In the genomic region with DNA sequence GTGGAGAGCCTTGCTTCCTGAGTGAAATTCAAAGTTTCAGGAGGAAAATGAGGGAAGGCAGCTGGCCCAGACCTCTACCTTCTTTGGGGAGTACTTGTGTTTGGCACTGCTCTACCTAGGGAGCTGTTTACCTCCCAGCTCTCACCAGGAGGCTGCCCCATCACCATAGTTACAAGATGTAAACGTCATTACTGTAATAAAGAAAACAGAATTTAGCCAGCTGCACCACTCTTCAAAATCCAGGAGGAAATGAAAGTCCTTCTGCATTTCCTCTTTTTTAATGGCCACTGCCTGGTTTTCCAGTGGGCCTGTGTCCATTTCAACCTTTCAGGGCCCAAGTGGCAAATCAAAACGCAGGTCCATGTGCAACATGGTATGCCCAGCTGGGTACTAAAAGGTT, we compare ENCODE assay signal across 21 mouse cellular contexts.
A peak's percentile ranks its signal among the peaks of the same experiment; 100 is the strongest.
DNase-seq lines count a peak whose midpoint lies in the region; ATAC-seq and TF ChIP-seq lines count a peak whose summit lies in the region.
"Had no signal": no experiment of that assay in that cellular context is flagged by ENCODE, and none has a peak within 500 bp of the region (broad histone marks: within the 10 kb centered on the region; RNA-seq: fewer than 3 reads in every experiment).

No protein-coding gene starts in this region.

- DNase-seq in hindbrain, embryonic 14.5 days (ENCODE audit: low spot score): no peak
- DNase-seq in hindbrain, embryonic 11.5 days (ENCODE audit: low spot score): no peak
- DNase-seq in midbrain, embryonic 11.5 days (ENCODE audit: low spot score, missing footprints): no peak
- DNase-seq in urinary bladder, adult 18-20 months (ENCODE audit: low spot score in 2 of 2): no peak
- no peak for DNase-seq in kidney, adult 2 months
- DNase-seq: adrenal gland, postnatal 14 days; cerebellum, adult 11-12 months; cerebellum, postnatal 25 days; heart, adult 11 months; heart, postnatal 4 days; liver; lung, postnatal 14 days; right cerebral cortex, postnatal 14 days; thymus, postnatal 4 days had no signal

- no peak overlapping the region for H3K9ac ChIP-seq in hindbrain, embryonic 14.5 days
- no peak overlapping the region for H3K9ac ChIP-seq in hindbrain, embryonic 11.5 days (ENCODE audit: low read depth, low read length)
- H3K9ac ChIP-seq in midbrain, embryonic 11.5 days (ENCODE audit: low read length): no peak overlapping the region
- H3K9ac ChIP-seq in neural tube, embryonic 14.5 days (replicated peaks; ENCODE audit: low read depth, low read length): no peak overlapping the region
- H3K9ac ChIP-seq: embryonic facial prominence, embryonic 15.5 days had no signal

- peak overlapping the region; percentile 45 for H3K27ac ChIP-seq in hindbrain, embryonic 14.5 days
- no peak overlapping the region for H3K27ac ChIP-seq in hindbrain, embryonic 11.5 days (ENCODE audit: low read depth, low read length)
- H3K27ac ChIP-seq in midbrain, embryonic 11.5 days (ENCODE audit: low read depth, low read length): peak overlapping the region; percentile 26; the same call in 1 of the 2 replicates
- H3K27ac ChIP-seq in neural tube, embryonic 14.5 days (ENCODE audit: low read depth, low read length): peak overlapping the region; percentile 75
- no peak overlapping the region for H3K27ac ChIP-seq in kidney, adult 2 months (ENCODE audit: insufficient read depth, low read depth, low read length)
- H3K27ac ChIP-seq: embryonic facial prominence, embryonic 15.5 days; forebrain, embryonic 10.5 days; kidney, postnatal 0 days had no signal

- 43% methylated on average over 2 of the region's 2 CpGs for WGBS in hindbrain, embryonic 14.5 days
- 38% methylated on average over 2 of the region's 2 CpGs for WGBS in hindbrain, embryonic 11.5 days
- 54% methylated on average over 2 of the region's 2 CpGs for WGBS in midbrain, embryonic 11.5 days
- WGBS in neural tube, embryonic 14.5 days: 25% methylated on average over 2 of the region's 2 CpGs
- WGBS in kidney, adult 2 months: 40% methylated on average over 2 of the region's 2 CpGs

- no peak for TF ChIP-seq POLR2A in kidney, adult 2 months (IDR thresholded peaks at IDR 0.05; ENCODE audit: low read depth, low read length)

- no peak overlapping the region for H3K4me3 ChIP-seq in hindbrain, embryonic 14.5 days (replicated peaks; ENCODE audit: low read length)
- H3K4me3 ChIP-seq in hindbrain, embryonic 11.5 days (ENCODE audit: low read depth, low read length): no peak overlapping the region
- no peak overlapping the region for H3K4me3 ChIP-seq in midbrain, embryonic 11.5 days (ENCODE audit: low read depth, low read length)
- H3K4me3 ChIP-seq in neural tube, embryonic 14.5 days (ENCODE audit: low read depth, low read length): no peak overlapping the region
- no peak overlapping the region for H3K4me3 ChIP-seq in kidney, adult 2 months (ENCODE audit: insufficient read depth, low read depth, low read length)
- H3K4me3 ChIP-seq: embryonic facial prominence, embryonic 15.5 days; forebrain, embryonic 10.5 days had no signal

- TF ChIP-seq CTCF in kidney, adult 2 months (conservative IDR thresholded peaks at IDR 0.05; ENCODE audit: insufficient read depth, insufficient read length, low read depth, low read length): no peak

- no peaks in the 10 kb centered on the region for H3K27me3 ChIP-seq in hindbrain, embryonic 14.5 days (ENCODE audit: control insufficient read depth, insufficient read depth, low read length)
- no peaks in the 10 kb centered on the region for H3K27me3 ChIP-seq in hindbrain, embryonic 11.5 days (ENCODE audit: control insufficient read depth, insufficient read depth, low read length)
- peaks cover 28% of the 10 kb centered on the region for H3K27me3 ChIP-seq in midbrain, embryonic 11.5 days (ENCODE audit: control insufficient read depth, insufficient read depth, low read length)
- no peaks in the 10 kb centered on the region for H3K27me3 ChIP-seq in neural tube, embryonic 14.5 days (ENCODE audit: control insufficient read depth, insufficient read depth, low read length)
- no peaks in the 10 kb centered on the region for H3K27me3 ChIP-seq in kidney, adult 2 months (replicated peaks; ENCODE audit: control insufficient read depth, insufficient read depth, low read length)
- H3K27me3 ChIP-seq: CH12.LX; embryonic facial prominence, embryonic 15.5 days had no signal

- no peaks in the 10 kb centered on the region for H3K9me3 ChIP-seq in hindbrain, embryonic 14.5 days (ENCODE audit: control insufficient read depth, low read length)
- H3K9me3 ChIP-seq in hindbrain, embryonic 11.5 days (ENCODE audit: control insufficient read depth, low read length): no peaks in the 10 kb centered on the region
- H3K9me3 ChIP-seq in midbrain, embryonic 11.5 days (ENCODE audit: control insufficient read depth, low read length): no peaks in the 10 kb centered on the region
- no peaks in the 10 kb centered on the region for H3K9me3 ChIP-seq in neural tube, embryonic 14.5 days (ENCODE audit: control insufficient read depth, low read length)
- H3K9me3 ChIP-seq: embryonic facial prominence, embryonic 15.5 days; forebrain, embryonic 10.5 days had no signal

- no peaks in the 10 kb centered on the region for H3K36me3 ChIP-seq in hindbrain, embryonic 14.5 days (replicated peaks; ENCODE audit: control insufficient read depth, insufficient read depth)
- H3K36me3 ChIP-seq in hindbrain, embryonic 11.5 days (ENCODE audit: control insufficient read depth, insufficient read depth, low read length): no peaks in the 10 kb centered on the region
- H3K36me3 ChIP-seq in midbrain, embryonic 11.5 days (ENCODE audit: control insufficient read depth, insufficient read depth, low read length): no peaks in the 10 kb centered on the region
- H3K36me3 ChIP-seq in neural tube, embryonic 14.5 days (ENCODE audit: control insufficient read depth, insufficient read depth, low read length): no peaks in the 10 kb centered on the region
- no peaks in the 10 kb centered on the region for H3K36me3 ChIP-seq in kidney, adult 2 months (ENCODE audit: control insufficient read depth, insufficient read depth, low read length)
- H3K36me3 ChIP-seq: embryonic facial prominence, embryonic 15.5 days; forebrain, embryonic 10.5 days had no signal

- H3K4me2 ChIP-seq in hindbrain, embryonic 14.5 days (replicated peaks): no peak overlapping the region
- no peak overlapping the region for H3K4me2 ChIP-seq in hindbrain, embryonic 11.5 days (replicated peaks; ENCODE audit: low read depth, low read length)
- no peak overlapping the region for H3K4me2 ChIP-seq in midbrain, embryonic 11.5 days
- H3K4me2 ChIP-seq in neural tube, embryonic 14.5 days (ENCODE audit: low read depth, low read length): no peak overlapping the region
- H3K4me2 ChIP-seq: embryonic facial prominence, embryonic 15.5 days had no signal

- ATAC-seq in hindbrain, embryonic 14.5 days (ENCODE audit: low FRiP score): no peak
- no peak for ATAC-seq in hindbrain, embryonic 11.5 days (ENCODE audit: low FRiP score)
- peak; percentile 86 for ATAC-seq in granulocyte monocyte progenitor cell, adult 5-6 weeks (replicated peaks; ENCODE audit: poor library complexity, severe bottlenecking)
- ATAC-seq in midbrain, embryonic 11.5 days (ENCODE audit: low FRiP score): no peak
- no peak for ATAC-seq in neural tube, embryonic 14.5 days (ENCODE audit: low read depth)
- ATAC-seq: intestine, postnatal 0 days had no signal

- peaks cover 44% of the 10 kb centered on the region for H3K4me1 ChIP-seq in hindbrain, embryonic 14.5 days (replicated peaks; ENCODE audit: control insufficient read depth, insufficient read depth, low read length)
- H3K4me1 ChIP-seq in hindbrain, embryonic 11.5 days (replicated peaks; ENCODE audit: control insufficient read depth, insufficient read depth, low read length): peaks cover 3% of the 10 kb centered on the region; the same call in 1 of the 2 replicates
- H3K4me1 ChIP-seq in midbrain, embryonic 11.5 days (ENCODE audit: control insufficient read depth, insufficient read depth, low read length): peaks cover 19% of the 10 kb centered on the region
- H3K4me1 ChIP-seq in neural tube, embryonic 14.5 days (ENCODE audit: control insufficient read depth, insufficient read depth, low read length): peaks cover 34% of the 10 kb centered on the region
- H3K4me1 ChIP-seq in kidney, adult 2 months (ENCODE audit: control insufficient read depth, insufficient read depth, low read length): no peaks in the 10 kb centered on the region
- H3K4me1 ChIP-seq: embryonic facial prominence, embryonic 15.5 days had no signal

Comparison
In these comparisons a context has a peak if more than half of its experiments do, and no peak if none do; other contexts are left out.
1. H3K27ac ChIP-seq: peak in hindbrain, embryonic 14.5 days (single experiment), midbrain, embryonic 11.5 days (single experiment) and neural tube, embryonic 14.5 days (single experiment); none in hindbrain, embryonic 11.5 days (single experiment) and kidney, adult 2 months (single experiment).